Mouse (Mus musculus) lung, postnatal 25 days (tissue): ENCODE results near the gene Shroom4.
A peak's percentile ranks its signal among the peaks of the same experiment; 100 is the strongest.

ENCODE experiments used
- DNase-seq: peaks from one replicate; pipeline ENCODE4 v3.0.0; 2022; ENCODE audit warnings: low spot score

Shroom4 gene

DNA sequence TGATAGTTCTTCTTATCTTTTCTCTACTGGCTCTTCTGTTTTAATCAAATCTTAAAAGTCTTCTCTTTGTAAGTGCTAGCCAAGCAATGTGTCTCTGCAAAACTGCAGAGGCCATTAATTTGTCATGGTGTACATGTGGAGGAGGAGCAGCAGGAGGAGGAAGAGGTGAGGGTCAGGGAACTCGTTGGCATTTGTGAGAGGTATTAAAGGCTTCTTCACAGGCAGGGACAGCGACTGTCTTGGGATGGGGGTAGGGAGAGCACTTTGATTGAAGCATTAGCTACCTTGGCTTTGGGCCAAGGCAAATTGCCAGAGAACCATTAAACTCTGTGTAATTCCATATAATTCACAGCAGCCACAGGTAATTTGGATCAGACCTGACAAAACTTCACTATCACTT is 96.7 kb downstream of the Shroom4 start:
- DNase-seq = no peak

DNA sequence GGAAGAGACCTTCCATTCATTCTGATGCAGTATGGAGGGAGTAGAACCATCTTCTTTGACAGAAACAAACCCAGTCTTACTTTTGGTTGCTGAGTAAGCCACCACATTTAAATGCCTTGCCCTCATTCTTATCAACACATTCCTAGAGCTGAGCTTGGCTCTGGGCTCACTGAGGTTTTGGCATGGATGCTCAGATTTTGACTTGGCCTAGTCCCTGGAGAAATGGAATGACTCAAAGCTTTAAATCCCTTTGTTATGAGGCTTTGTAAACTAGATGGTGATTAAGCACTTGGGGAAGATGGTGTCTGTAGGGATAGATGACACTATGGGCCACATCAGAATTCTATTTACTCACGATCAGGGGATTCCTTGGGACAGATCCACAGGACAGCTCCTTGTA is 102.2 kb downstream of the Shroom4 start:
- no peak for DNase-seq

DNA sequence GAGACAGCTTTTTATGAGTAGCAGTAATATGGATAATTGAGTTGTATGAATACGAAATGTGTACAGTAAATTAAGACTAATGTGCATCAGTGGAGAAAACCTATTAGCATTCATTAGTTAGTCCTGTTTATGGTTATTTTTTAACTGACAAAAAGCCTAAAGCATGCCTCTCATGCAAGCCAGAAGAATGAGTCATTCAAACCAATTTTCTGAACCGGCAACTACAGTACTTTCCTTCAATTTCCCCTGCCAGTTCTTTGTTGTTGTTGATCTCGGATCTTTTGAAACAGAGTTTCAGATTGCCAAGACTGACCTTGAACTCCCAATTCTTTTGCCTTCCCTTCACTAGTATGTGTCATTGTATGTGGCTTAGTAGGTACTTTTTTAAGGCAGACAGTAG is 117.6 kb downstream of the Shroom4 start:
- DNase-seq = no peak

DNA sequence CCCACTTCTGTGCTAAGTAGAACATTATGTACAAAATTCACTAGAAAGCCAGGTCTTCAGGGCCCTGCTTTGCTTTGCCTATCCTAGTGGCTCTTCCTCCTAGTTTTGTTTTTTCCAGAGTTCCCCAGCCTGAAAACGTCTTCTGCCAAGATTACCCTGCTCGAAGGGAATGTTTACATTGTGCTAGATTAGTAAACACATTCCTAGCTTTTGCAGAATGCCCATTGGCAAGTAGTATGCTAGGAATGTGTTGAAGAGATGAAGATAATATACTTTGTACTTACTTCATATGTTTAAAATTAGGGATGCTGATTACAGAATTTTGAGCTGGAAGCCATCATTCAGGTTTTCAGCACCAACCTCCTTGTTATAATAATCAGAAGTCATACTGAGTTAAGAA is 118.8 kb downstream of the Shroom4 start:
- DNase-seq = no peak

DNA sequence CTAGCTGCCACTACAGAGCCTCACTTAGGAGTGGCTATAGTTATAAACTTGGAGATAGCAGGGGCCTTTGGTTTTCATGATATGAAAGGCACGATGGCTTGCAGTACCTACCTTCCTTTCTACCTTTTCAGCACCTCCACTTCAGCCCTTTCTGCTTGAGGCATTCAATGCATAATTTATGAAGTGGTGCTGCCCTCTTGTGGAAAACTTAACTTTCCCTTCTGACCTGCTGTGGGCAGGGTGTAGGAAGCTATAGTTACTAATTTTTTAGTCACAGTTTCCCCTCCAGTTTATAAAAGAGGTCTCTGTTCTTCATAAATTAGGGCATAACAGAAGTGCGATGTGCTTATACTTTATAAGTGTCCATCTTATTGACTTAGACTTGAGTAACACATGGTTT is 123.3 kb downstream of the Shroom4 start:
- peak; percentile 23 for DNase-seq

DNA sequence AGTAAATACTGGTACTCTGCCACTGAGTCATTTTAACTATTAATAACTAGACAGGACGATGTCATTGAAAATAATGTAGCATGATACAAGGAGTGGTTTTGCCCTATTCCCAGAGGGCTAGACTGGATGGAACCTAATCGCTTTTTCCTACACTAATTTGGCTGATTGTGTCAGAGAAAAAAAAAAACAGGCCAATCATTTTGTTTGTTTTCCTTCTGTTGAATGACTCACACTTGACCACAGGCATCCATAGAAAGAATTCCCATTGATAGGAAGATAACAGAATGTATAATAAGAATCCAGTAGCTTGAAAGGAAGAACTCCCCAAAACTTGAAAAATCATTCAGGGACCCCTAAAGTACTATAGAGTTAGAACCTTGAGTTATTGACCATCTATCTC is 137.0 kb downstream of the Shroom4 start:
- no peak for DNase-seq

DNA sequence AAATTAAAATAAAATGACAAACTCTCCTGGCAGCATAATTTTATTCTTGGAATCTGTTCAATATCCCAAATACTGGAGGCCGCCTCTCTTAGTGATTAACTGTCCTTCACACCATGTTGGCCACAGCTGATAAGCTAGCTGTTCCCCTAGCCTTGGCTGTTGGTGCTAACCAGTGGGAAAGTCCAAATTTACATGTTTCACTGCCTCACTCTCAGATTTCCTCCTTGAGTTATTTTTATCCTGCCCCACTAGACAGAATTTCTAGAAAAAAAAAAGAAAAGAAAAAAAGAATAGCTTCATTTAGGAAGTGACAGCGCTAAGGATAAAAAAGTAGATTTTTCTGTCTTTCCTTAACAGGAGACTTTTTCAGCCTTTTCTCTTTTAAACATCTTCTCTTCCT is 138.0 kb downstream of the Shroom4 start:
- DNase-seq = no peak

DNA sequence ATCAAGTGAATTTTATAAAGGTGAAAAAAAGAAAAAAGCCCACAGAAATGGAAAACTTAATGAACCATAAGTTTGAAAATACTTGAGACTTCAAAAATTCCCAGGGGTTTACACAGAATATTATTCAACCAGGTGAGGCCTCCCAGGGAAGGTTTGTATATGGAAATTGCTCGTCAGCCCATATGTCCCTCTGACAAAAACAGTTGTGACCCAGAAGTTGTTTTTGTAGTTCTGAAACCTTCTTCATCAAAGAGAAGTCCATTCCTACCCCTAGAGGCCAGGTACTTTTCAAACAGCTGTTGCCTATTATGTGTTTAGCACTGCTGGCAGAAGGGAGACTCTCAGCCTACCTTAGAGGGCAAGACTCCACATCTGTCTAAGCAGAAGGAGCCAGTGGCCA is 165.4 kb downstream of the Shroom4 start:
- no peak for DNase-seq

DNA sequence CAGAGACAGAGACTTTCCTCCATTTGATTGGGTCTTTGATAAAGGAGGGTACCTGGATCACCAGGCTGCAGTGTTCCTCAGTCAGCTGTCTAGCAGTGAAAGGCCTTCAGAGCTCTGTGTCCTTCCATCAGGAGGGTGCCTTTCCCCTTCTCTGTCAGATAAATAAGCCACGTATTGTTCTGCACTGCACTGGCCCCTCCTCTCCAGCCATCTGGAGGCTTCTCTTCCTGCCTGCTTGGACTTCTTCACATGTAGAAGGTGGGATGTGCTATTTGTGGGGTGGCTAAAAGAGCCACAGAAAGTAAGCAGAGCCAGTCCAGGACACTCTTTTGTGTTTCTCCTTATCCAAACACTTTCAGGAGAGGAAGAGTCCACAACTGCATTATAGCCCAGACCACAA is 174.9 kb downstream of the Shroom4 start:
- DNase-seq = no peak

DNA sequence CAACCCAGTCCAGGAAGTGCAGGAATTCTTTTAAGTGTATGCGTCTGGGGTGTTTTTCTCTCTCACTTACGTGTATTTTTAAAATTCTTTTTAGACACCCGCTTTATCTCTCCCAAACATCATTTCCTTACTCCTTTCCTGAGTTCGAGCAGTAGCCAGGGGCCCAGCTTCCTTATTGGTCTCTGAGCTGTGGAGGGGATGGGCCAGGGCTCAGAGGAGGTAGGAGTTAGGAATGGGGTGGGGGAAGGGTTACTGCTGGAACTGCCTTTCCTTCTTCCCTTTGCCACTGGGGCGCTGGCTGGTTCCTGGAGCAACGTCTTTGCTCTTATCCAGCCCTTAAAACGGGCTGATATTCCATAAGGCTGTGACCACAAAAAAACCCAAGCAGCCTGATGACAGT is 177.3 kb downstream of the Shroom4 start:
- DNase-seq = peak; percentile 57

DNA sequence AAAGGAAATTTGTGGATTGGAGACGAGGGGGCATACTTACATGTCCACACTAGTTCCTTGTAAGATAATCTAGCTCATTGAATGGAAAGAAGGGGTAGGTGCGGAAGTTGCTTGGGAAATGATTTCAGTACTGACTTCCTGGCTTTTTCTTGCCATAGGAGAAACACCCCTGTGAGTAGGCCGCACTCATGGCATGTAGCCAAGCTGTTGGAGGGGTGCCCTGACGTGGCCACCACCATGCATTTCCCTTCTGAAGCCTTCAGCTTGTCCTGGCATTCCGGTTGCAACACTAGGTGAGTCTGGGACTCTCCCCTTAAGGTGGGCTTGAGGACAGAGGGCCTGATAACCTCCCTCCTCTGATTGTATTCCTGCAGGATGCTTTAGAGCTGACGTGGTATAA is 181.0 kb downstream of the Shroom4 start:
- DNase-seq = no peak

DNA sequence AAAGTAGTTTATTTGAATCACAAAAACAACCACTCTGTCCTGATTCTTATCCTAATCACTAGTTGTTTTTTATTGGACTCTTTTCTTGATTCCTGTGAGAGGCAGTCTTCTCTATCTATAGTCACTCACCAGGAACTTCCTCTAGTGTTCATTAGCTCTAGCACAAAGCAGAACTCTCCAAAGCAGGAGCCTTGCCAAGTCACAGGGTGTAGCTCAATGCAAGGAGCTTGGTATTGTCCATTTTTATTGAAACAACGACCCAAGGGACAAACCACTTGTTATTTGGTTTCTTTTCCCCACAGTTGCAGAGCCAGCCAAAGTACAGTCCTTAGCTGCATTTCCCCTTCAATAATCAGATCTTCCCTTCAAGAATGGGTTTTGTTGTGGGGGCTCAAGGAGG is 181.5 kb downstream of the Shroom4 start:
- no peak for DNase-seq

DNA sequence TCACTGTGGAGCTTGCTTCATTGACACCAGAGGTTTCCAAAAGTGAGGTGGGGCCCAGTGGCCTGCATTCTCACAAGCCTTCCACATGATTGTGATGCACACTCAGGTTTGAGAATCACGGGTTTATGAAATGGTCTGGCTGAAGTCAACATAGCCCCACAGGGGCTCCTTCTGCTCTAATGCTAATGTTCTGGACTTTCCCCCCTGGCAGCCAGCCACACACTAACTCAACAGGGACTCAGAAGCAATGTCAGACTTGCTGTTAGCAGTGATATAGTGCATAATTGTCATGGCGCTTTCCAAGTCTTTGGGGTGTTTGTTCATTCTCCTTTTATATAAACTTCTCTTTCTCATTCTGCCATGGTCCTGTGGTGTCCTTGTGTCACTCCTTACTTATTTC is 183.0 kb downstream of the Shroom4 start:
- DNase-seq = no peak

DNA sequence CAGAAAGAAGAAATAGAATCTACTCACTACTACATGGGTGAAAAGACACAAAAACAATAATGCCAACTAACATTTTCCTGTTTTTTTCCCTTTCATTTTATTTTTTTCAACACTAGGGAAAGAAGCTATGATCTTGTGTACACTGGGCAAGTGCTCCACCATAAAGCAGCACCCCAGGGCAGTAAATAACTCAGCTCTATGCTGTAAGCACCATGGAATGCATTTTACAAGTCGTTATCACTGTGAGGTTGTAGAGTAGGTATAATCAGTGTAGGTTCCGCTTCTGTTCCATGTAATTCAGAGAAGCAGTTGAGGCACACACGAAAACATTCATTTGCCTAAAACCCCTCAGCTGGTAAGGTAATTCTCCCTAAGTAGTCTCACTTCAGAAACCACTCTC is 194.5 kb downstream of the Shroom4 start:
- no peak for DNase-seq

DNA sequence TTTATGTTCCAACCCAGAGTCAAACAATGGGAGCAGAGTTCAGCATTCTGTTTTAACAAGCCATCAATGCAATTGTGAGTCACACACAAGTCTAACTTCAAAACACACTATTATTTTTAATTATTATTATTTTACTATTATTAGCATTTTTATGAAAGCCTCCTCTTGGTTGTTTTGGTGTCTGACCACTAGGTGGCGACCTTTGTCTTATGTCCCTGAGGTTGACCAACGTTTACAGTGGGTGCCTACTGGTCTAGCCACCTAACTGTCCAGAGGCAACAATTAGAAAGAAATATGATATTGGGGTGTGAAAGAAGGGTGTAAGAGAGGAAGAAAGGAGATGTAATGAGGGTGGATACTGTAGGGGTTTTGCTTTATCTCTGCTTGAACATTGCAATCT is 254.4 kb downstream of the Shroom4 start:
- DNase-seq = peak; percentile 2

DNA sequence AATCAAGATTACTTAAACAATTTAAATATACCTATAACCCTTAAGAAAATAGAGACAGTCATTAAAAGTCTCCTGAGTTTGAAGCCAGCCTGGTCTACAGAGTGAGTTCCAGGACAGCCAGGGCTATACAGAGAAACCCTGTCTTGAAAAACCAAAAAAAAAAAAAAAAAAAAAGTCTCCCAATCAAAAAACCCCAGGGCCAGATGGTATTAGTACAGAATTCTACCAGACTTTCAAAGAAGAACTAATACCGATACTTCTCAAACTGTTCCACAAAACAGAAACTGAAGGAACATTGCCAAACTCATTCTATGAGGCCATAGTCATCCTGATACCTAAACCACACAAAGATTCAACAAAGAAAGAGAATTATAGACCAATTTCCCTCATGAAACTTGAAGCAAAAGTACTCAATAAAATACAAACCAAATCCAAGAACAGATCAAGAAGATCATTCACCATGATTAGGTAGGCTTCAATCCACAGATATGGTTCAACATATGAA is 259.2 kb downstream of the Shroom4 start:
- no peak for DNase-seq
